Mouse (Mus musculus) R1 (cell line): ENCODE measurements around the gene Wdr31.

Experiments used
- DNase-seq: peaks from one replicate; pipeline ENCODE4 v3.0.0-alpha.2; 2018; ENCODE audit warnings: low read depth, low spot score

The Wdr31 gene

GRCm38 (mm10) chr4:62470598-62471051 lies at the start of gene Wdr31:
Gene Wdr31 (minus strand): TSS chr4:62470896.
- peak; percentile 87 for DNase-seq

GRCm38 (mm10) chr4:62519849-62520233 lies 49.1 kb upstream of the Wdr31 start, which contains the start of gene Alad:
Gene Alad (minus strand): TSS chr4:62519918.
- peak; percentile 89 for DNase-seq

GRCm38 (mm10) chr4:62519122-62519848 lies 48.6 kb upstream of the Wdr31 start:
- DNase-seq = peak; percentile 89

GRCm38 (mm10) chr4:62518416-62519121 lies 47.9 kb upstream of the Wdr31 start:
- peak; percentile 43 for DNase-seq

- DNase-seq = no peak
Measured at GRCm38 (mm10) chr4:62517538-62518415, 47.1 kb upstream of the Wdr31 start.

GRCm38 (mm10) chr4:62517046-62517445 lies 46.4 kb upstream of the Wdr31 start:
- DNase-seq = no peak

- DNase-seq = no peak
Measured at GRCm38 (mm10) chr4:62516579-62516978, 45.9 kb upstream of the Wdr31 start.

- DNase-seq = no peak
Measured at GRCm38 (mm10) chr4:62516079-62516478, 45.4 kb upstream of the Wdr31 start.

- no peak for DNase-seq
Measured at GRCm38 (mm10) chr4:62515490-62515889, 44.8 kb upstream of the Wdr31 start.

GRCm38 (mm10) chr4:62514995-62515394 lies 44.3 kb upstream of the Wdr31 start:
- no peak for DNase-seq

GRCm38 (mm10) chr4:62513998-62514506 lies 43.4 kb upstream of the Wdr31 start:
- peak; percentile 53 for DNase-seq

GRCm38 (mm10) chr4:62509946-62510345 lies 39.2 kb upstream of the Wdr31 start:
- no peak for DNase-seq

GRCm38 (mm10) chr4:62508839-62509238 lies 38.1 kb upstream of the Wdr31 start:
- DNase-seq = no peak

- no peak for DNase-seq
Measured at GRCm38 (mm10) chr4:62506798-62507197, 36.1 kb upstream of the Wdr31 start.

GRCm38 (mm10) chr4:62505991-62506390 lies 35.3 kb upstream of the Wdr31 start:
- no peak for DNase-seq

- no peak for DNase-seq
Measured at GRCm38 (mm10) chr4:62503374-62503970, 32.8 kb upstream of the Wdr31 start, which contains the start of gene Hdhd3. Gene Hdhd3 (minus strand): TSS chr4:62503467.

GRCm38 (mm10) chr4:62502969-62503368 lies 32.3 kb upstream of the Wdr31 start:
- DNase-seq = no peak

- DNase-seq = peak; percentile 97
Measured at GRCm38 (mm10) chr4:62501964-62502732, 31.5 kb upstream of the Wdr31 start.

- no peak for DNase-seq
Measured at GRCm38 (mm10) chr4:62501534-62501933, 30.8 kb upstream of the Wdr31 start.

- DNase-seq = no peak
Measured at GRCm38 (mm10) chr4:62500799-62501198, 30.1 kb upstream of the Wdr31 start.
